Mouse (Mus musculus) forebrain, embryonic 13.5 days (tissue): ENCODE results near the gene 2510039O18Rik. TPM values are rescaled to one million over a fixed set of nuclear protein-coding genes. Genes with fewer than 3 reads are reported as not detected.

Experiments
- polyA plus RNA-seq: library from polyadenylated mRNA; unstranded; fragments of >200 nt; fragmentation: Nextera tagmentation; extraction: Ambion mirVana; gene quantifications from 2 replicates; pipeline ENCODE4 v1.2.1, GENCODE M21; 2015

Gene 2510039O18Rik
- polyA plus RNA-seq, 1 experiment from 2014 or later: 9.0 TPM

Other genes starting within 250 kb of the 2510039O18Rik start
- gene Zfp534, start 238.3 kb upstream of the 2510039O18Rik start, polyA plus RNA-seq: not detected in 2 replicates
- gene Zfp984, start 131.1 kb upstream of the 2510039O18Rik start, polyA plus RNA-seq: 4.6 and 4.7 TPM in 2 replicates
- gene Zfp933, start 92.5 kb upstream of the 2510039O18Rik start, polyA plus RNA-seq: 6.6 and 8.0 TPM in 2 replicates
- 60.4 and 62.3 TPM in 2 replicates for gene Miip, start 72.1 kb upstream of the 2510039O18Rik start, polyA plus RNA-seq
- gene Fv1, start 71.9 kb upstream of the 2510039O18Rik start, polyA plus RNA-seq: 14.8 and 15.8 TPM in 2 replicates
- 52.4 and 61.8 TPM in 2 replicates for gene Mfn2, start 36.2 kb upstream of the 2510039O18Rik start, polyA plus RNA-seq
- 14.0 and 15.0 TPM in 2 replicates for gene Plod1, start 4.1 kb upstream of the 2510039O18Rik start, polyA plus RNA-seq
- not detected in 2 replicates for gene Nppb, start 44.9 kb downstream of the 2510039O18Rik start, polyA plus RNA-seq
- gene Nppa, start 59.8 kb downstream of the 2510039O18Rik start, polyA plus RNA-seq: 0.79 and 2.4 TPM in 2 replicates
- gene Clcn6, start 97.9 kb downstream of the 2510039O18Rik start, polyA plus RNA-seq: 21.6 and 24.8 TPM in 2 replicates
- gene Mthfr, start 98.2 kb downstream of the 2510039O18Rik start, polyA plus RNA-seq: 15.9 and 18.2 TPM in 2 replicates
- gene Agtrap, start 147.1 kb downstream of the 2510039O18Rik start, polyA plus RNA-seq: 6.9 and 8.3 TPM in 2 replicates
- 96.6 and 107 TPM in 2 replicates for gene Mad2l2, start 189.5 kb downstream of the 2510039O18Rik start, polyA plus RNA-seq
- 11.7 and 12.5 TPM in 2 replicates for gene Draxin, start 189.8 kb downstream of the 2510039O18Rik start, polyA plus RNA-seq
- gene Fbxo6, start 211.2 kb downstream of the 2510039O18Rik start, polyA plus RNA-seq: 14.2 and 16.7 TPM in 2 replicates
- gene Fbxo44, start 219.6 kb downstream of the 2510039O18Rik start, polyA plus RNA-seq: 62.4 and 71.9 TPM in 2 replicates
- gene Fbxo2, start 219.7 kb downstream of the 2510039O18Rik start, polyA plus RNA-seq: 1.0 TPM in 2 replicates